Mouse (Mus musculus): Measurements from ENCODE around the gene Kirrel3.

GRCm38 (mm10) chr9:34809993-34810513 lies 324.4 kb downstream of the Kirrel3 start:
- no peak for TF ChIP-seq CTCF (IDR thresholded peaks at IDR 0.05; ENCODE audit: low read depth, low read length)
- no peak for TF ChIP-seq GATA1 (IDR thresholded peaks at IDR 0.05; ENCODE audit: borderline replicate concordance, low read length)
- no peak for TF ChIP-seq TAL1 (conservative IDR thresholded peaks at IDR 0.05; ENCODE audit: low read depth, low read length)
